Mouse (Mus musculus) gastrocnemius, adult 18-20 months (tissue): Measurements from ENCODE around the gene Aph1b. TPM values are rescaled to one million over a fixed set of nuclear protein-coding genes. Genes with fewer than 3 reads are reported as not detected.
"Not testable (repeated sequence)": the region's sequence is repeated elsewhere in the genome, so short reads cannot be mapped to it uniquely, and the experiment has no call there.

Experiments used
- DNase-seq: peaks from one replicate; pipeline ENCODE4 v3.0.0; 2021; ENCODE audit warnings: low spot score
- long read RNA-seq, 2 experiments: library from polyadenylated mRNA; stranded (forward); transcript quantifications; one replicate each; pipeline ENCODE4 v2.0.0; 2021
- total RNA-seq, 2 experiments: library from RNA; stranded (reverse); gene quantifications; 2 replicates each; pipeline ENCODE4 v1.2.3; 2021

Aph1b gene
- total RNA-seq: 1 to 10 TPM; 1.3 to 2.1 TPM
- long read RNA-seq, experiment 1: 0 reads
- long read RNA-seq, experiment 2, partial matches to known transcripts: 0 of 1 reads
- long read RNA-seq, experiment 2, other reads (novel, unspliced or antisense): 1 of 1 reads

- peak; percentile 98 for DNase-seq
These were observed at the start of gene Aph1b for GRCm38 (mm10) chr9:66795464-66796324. Gene Aph1b, minus strand, starts transcription at chr9:66795490.

- DNase-seq: no peak
These were observed 39.8 kb upstream of the Aph1b start for GRCm38 (mm10) chr9:66835097-66835480.

- peak; percentile 99 for DNase-seq
These were observed 39.2 kb upstream of the Aph1b start, which contains the start of gene Aph1c for GRCm38 (mm10) chr9:66834318-66835096. Gene Aph1c, minus strand, starts transcription at chr9:66834726.

- DNase-seq: no peak
These were observed 38.6 kb upstream of the Aph1b start for GRCm38 (mm10) chr9:66833851-66834250.

- DNase-seq: no peak
These were observed 37.1 kb upstream of the Aph1b start for GRCm38 (mm10) chr9:66832366-66832908.

GRCm38 (mm10) chr9:66825990-66826389 is 30.7 kb upstream of the Aph1b start:
- peak; percentile 53 for DNase-seq

GRCm38 (mm10) chr9:66822255-66822654 is 27.0 kb upstream of the Aph1b start:
- not testable (repeated sequence) for DNase-seq

- DNase-seq: no peak
These were observed 25.7 kb upstream of the Aph1b start for GRCm38 (mm10) chr9:66820996-66821395.

GRCm38 (mm10) chr9:66813392-66813791 is 18.1 kb upstream of the Aph1b start:
- DNase-seq: no peak

GRCm38 (mm10) chr9:66805951-66806350 is 10.7 kb upstream of the Aph1b start:
- not testable (repeated sequence) for DNase-seq

- DNase-seq: no peak
These were observed 6.7 kb upstream of the Aph1b start for GRCm38 (mm10) chr9:66801947-66802346.

- no peak for DNase-seq
These were observed 1.4 kb upstream of the Aph1b start, which contains the start of gene Gm10647 for GRCm38 (mm10) chr9:66796739-66797138. Gene Gm10647, plus strand, starts transcription at chr9:66797039.

GRCm38 (mm10) chr9:66794629-66795463 is 444 bp downstream of the Aph1b start:
- no peak for DNase-seq

GRCm38 (mm10) chr9:66787821-66788220 is 7.5 kb downstream of the Aph1b start:
- peak; percentile 37 for DNase-seq

- not testable (repeated sequence) for DNase-seq
These were observed 10.7 kb downstream of the Aph1b start for GRCm38 (mm10) chr9:66784552-66784951.

- DNase-seq: no peak
These were observed 24.6 kb downstream of the Aph1b start for GRCm38 (mm10) chr9:66770701-66771100.

GRCm38 (mm10) chr9:66769275-66769674 is 26.0 kb downstream of the Aph1b start:
- no peak for DNase-seq

GRCm38 (mm10) chr9:66768721-66769120 is 26.6 kb downstream of the Aph1b start:
- no peak for DNase-seq

GRCm38 (mm10) chr9:66760991-66761390 is 34.3 kb downstream of the Aph1b start:
- DNase-seq: no peak

GRCm38 (mm10) chr9:66752849-66753248 is 42.4 kb downstream of the Aph1b start:
- no peak for DNase-seq

- DNase-seq: no peak
These were observed 46.9 kb downstream of the Aph1b start for GRCm38 (mm10) chr9:66748390-66748789.
